Mouse (Mus musculus): ENCODE measurements around the gene Vmn1r68. TPM values are rescaled to one million over a fixed set of nuclear protein-coding genes. Genes with fewer than 3 reads are reported as not detected.

Gene Vmn1r68
- not detected in 2 replicates for polyA plus RNA-seq (2015; fragmentation: Nextera tagmentation; extraction: Ambion mirVana)

- no peak within 1 kb of the TSS for H3K9ac ChIP-seq
- no peaks in the 10 kb centered on the region; the same call in 1 of the 2 replicates for H3K9me3 ChIP-seq (replicated peaks)
- no peaks in the 10 kb centered on the region for H3K27me3 ChIP-seq
- no peak within 1 kb of the TSS for H3K4me3 ChIP-seq
- WGBS, result 54% methylated on average over 2 of the region's 2 CpGs
- no peak within 1 kb of the TSS for H3K4me2 ChIP-seq
- no peaks in the 10 kb centered on the region for H3K4me1 ChIP-seq (replicated peaks)
- no peak for ATAC-seq (replicated peaks; ENCODE audit: insufficient number of reproducible peaks, insufficient read depth, low FRiP score, low read depth)
- no peaks in the 10 kb centered on the region for H3K36me3 ChIP-seq
- H3K27ac ChIP-seq, result no peak within 1 kb of the TSS
These were observed at the start of gene Vmn1r68 for GRCm38 (mm10) chr7:10558385-10558784. TSS of gene Vmn1r68 (minus strand) at chr7:10558485.

- ATAC-seq (replicated peaks; ENCODE audit: insufficient number of reproducible peaks, insufficient read depth, low FRiP score, low read depth), result 0 out of 2 replicates have a peak, but pooled peaks have one; percentile 6
- peaks cover 15% of the 10 kb centered on the region for H3K36me3 ChIP-seq
- 37% methylated on average over 6 of the region's 6 CpGs for WGBS
- H3K9ac ChIP-seq, result no peak overlapping the region
- no peaks in the 10 kb centered on the region for H3K9me3 ChIP-seq (replicated peaks)
- peak overlapping the region; percentile 72 for H3K4me3 ChIP-seq
- no peaks in the 10 kb centered on the region for H3K27me3 ChIP-seq
- peaks cover 7% of the 10 kb centered on the region for H3K4me1 ChIP-seq (replicated peaks)
- H3K4me2 ChIP-seq, result peak overlapping the region; percentile 63
- H3K27ac ChIP-seq, result no peak overlapping the region
These were observed 62.7 kb downstream of the Vmn1r68 start for GRCm38 (mm10) chr7:10495578-10495977.

- WGBS, result 2% methylated on average over 33 of the region's 33 CpGs
- Histone ChIP-seq H3K4me1 (replicated peaks) (peaks cover 7% of the 10 kb centered on the region), H3K9ac (peak within 1 kb of the TSS; percentile 63), H3K9me3 (replicated peaks) (no peaks in the 10 kb centered on the region), H3K4me3 (peak within 1 kb of the TSS; percentile 72), H3K36me3 (peaks cover 21% of the 10 kb centered on the region), H3K27me3 (no peaks in the 10 kb centered on the region), H3K4me2 (peak within 1 kb of the TSS; percentile 63), H3K27ac (no peak within 1 kb of the TSS)
- peak; percentile 94 for ATAC-seq (replicated peaks; ENCODE audit: insufficient number of reproducible peaks, insufficient read depth, low FRiP score, low read depth)
These were observed 63.3 kb downstream of the Vmn1r68 start, which contains the start of gene Zik1 for GRCm38 (mm10) chr7:10494786-10495521. TSS of gene Zik1 (minus strand) at chr7:10495394.

GRCm38 (mm10) chr7:10480588-10481233 is 77.6 kb downstream of the Vmn1r68 start:
- no peaks in the 10 kb centered on the region for H3K36me3 ChIP-seq
- no peak overlapping the region for H3K27ac ChIP-seq
- H3K4me2 ChIP-seq, result no peak overlapping the region
- H3K9ac ChIP-seq, result no peak overlapping the region
- no peaks in the 10 kb centered on the region for H3K27me3 ChIP-seq
- H3K9me3 ChIP-seq (replicated peaks), result no peaks in the 10 kb centered on the region
- no peaks in the 10 kb centered on the region for H3K4me1 ChIP-seq (replicated peaks)
- 57% methylated on average over 18 of the region's 18 CpGs for WGBS
- no peak overlapping the region for H3K4me3 ChIP-seq
- ATAC-seq (replicated peaks; ENCODE audit: insufficient number of reproducible peaks, insufficient read depth, low FRiP score, low read depth), result no peak

- H3K27me3 ChIP-seq, result no peaks in the 10 kb centered on the region
- no peak overlapping the region for H3K27ac ChIP-seq
- no peaks in the 10 kb centered on the region for H3K36me3 ChIP-seq
- H3K4me1 ChIP-seq (replicated peaks), result no peaks in the 10 kb centered on the region
- no peak for ATAC-seq (replicated peaks; ENCODE audit: insufficient number of reproducible peaks, insufficient read depth, low FRiP score, low read depth)
- no peak overlapping the region for H3K4me3 ChIP-seq
- no peak overlapping the region for H3K4me2 ChIP-seq
- H3K9ac ChIP-seq, result no peak overlapping the region
- H3K9me3 ChIP-seq (replicated peaks), result no peaks in the 10 kb centered on the region
These were observed 78.5 kb downstream of the Vmn1r68 start for GRCm38 (mm10) chr7:10479813-10480212.

- Histone ChIP-seq H3K36me3 (no peaks in the 10 kb centered on the region), H3K4me3 (no peak overlapping the region), H3K9me3 (replicated peaks) (0 out of 2 replicates have a peak, but pooled peaks cover 5% of the 10 kb centered on the region), H3K4me1 (replicated peaks) (no peaks in the 10 kb centered on the region), H3K27ac (no peak overlapping the region), H3K4me2 (no peak overlapping the region), H3K9ac (no peak overlapping the region), H3K27me3 (no peaks in the 10 kb centered on the region)
- WGBS, result 59% methylated on average over 3 of the region's 3 CpGs
- no peak for ATAC-seq (replicated peaks; ENCODE audit: insufficient number of reproducible peaks, insufficient read depth, low FRiP score, low read depth)
These were observed 100.1 kb downstream of the Vmn1r68 start for GRCm38 (mm10) chr7:10458166-10458565.

Other genes with a start within 250 kb of the Vmn1r68 start
- not detected in 2 replicates for gene Vmn1r67, start 115.2 kb downstream of the Vmn1r68 start, polyA plus RNA-seq (2015; fragmentation: Nextera tagmentation; extraction: Ambion mirVana)
- gene Zik1, start 63.1 kb downstream of the Vmn1r68 start, polyA plus RNA-seq (2015; fragmentation: Nextera tagmentation; extraction: Ambion mirVana), result 4.6 and 5.8 TPM in 2 replicates
- gene Vmn1r69, start 55.2 kb upstream of the Vmn1r68 start, polyA plus RNA-seq (2015; fragmentation: Nextera tagmentation; extraction: Ambion mirVana), result not detected in 2 replicates
- not detected in 2 replicates for gene Vmn1r70, start 73.0 kb upstream of the Vmn1r68 start, polyA plus RNA-seq (2015; fragmentation: Nextera tagmentation; extraction: Ambion mirVana)
- not detected in 2 replicates for gene Nlrp4b, start 129.3 kb upstream of the Vmn1r68 start, polyA plus RNA-seq (2015; fragmentation: Nextera tagmentation; extraction: Ambion mirVana)
- not detected in 2 replicates for gene Vmn1r71, start 195.9 kb upstream of the Vmn1r68 start, polyA plus RNA-seq (2015; fragmentation: Nextera tagmentation; extraction: Ambion mirVana)

Measured in heart, embryonic 15.5 days (tissue).